Comparison of ENCODE assay signal across 20 mouse cellular contexts in the genomic region with DNA sequence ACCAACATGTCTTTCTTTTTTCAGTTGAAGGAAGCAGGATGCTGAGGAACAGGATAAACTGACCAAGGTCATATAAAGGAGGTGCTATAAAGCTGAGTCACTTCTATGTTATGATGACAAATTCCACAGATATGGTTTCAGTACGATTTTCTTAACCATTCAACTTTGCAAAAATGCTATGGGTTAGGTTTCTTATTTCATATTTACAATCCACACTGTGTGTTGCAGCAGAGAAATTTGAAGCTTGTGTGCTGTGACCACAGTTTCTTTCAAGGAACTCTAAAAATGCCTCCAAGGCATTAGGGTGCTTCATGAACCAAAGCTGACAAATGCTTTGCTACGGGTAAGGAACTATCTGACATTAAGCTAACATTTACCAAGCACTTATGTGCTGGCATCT.
"Had no signal": no experiment of that assay in that cellular context is flagged by ENCODE, and none has a peak within 500 bp of the region (broad histone marks: within the 10 kb centered on the region; RNA-seq: fewer than 3 reads in every experiment).

No protein-coding gene starts in this region.

- DNase-seq: liver, postnatal 0 days; lung, adult 2 months; lung, postnatal 14 days; lung, postnatal 36 days; retina, postnatal 1 day; right cerebral cortex, postnatal 14 days; thymus, adult 18-20 months; thymus, postnatal 14 days; thymus, postnatal 36 days had no signal

- H3K4me2 ChIP-seq: lung, embryonic 15.5 days; midbrain, embryonic 11.5 days; midbrain, embryonic 13.5 days; midbrain, embryonic 15.5 days; neural tube, embryonic 13.5 days; neural tube, embryonic 15.5 days; stomach, embryonic 15.5 days had no signal

- H3K9me3 ChIP-seq: lung, embryonic 15.5 days; megakaryocyte, embryonic 14.5 days; midbrain, embryonic 13.5 days; midbrain, embryonic 15.5 days; neural tube, embryonic 13.5 days; neural tube, embryonic 15.5 days; stomach, embryonic 15.5 days had no signal

- H3K27me3 ChIP-seq: lung, embryonic 15.5 days; megakaryocyte, embryonic 14.5 days; midbrain, embryonic 13.5 days; midbrain, embryonic 15.5 days; neural tube, embryonic 13.5 days; neural tube, embryonic 15.5 days; stomach, embryonic 15.5 days had no signal

- H3K36me3 ChIP-seq: lung, embryonic 15.5 days; midbrain, embryonic 13.5 days; midbrain, embryonic 15.5 days; neural tube, embryonic 13.5 days; neural tube, embryonic 15.5 days; stomach, embryonic 15.5 days had no signal

- H3K27ac ChIP-seq: lung, embryonic 15.5 days; macrophage; midbrain, embryonic 13.5 days; midbrain, embryonic 15.5 days; neural tube, embryonic 13.5 days; neural tube, embryonic 15.5 days; stomach, embryonic 15.5 days; stomach, postnatal 0 days had no signal

- ATAC-seq: liver, postnatal 0 days; lung, postnatal 0 days; midbrain, embryonic 13.5 days; midbrain, embryonic 15.5 days had no signal

- H3K4me1 ChIP-seq: megakaryocyte, embryonic 14.5 days; midbrain, embryonic 13.5 days; midbrain, embryonic 15.5 days; neural tube, embryonic 13.5 days; neural tube, embryonic 15.5 days; stomach, embryonic 15.5 days had no signal

- H3K4me3 ChIP-seq: lung, embryonic 15.5 days; megakaryocyte, embryonic 14.5 days; midbrain, embryonic 13.5 days; midbrain, embryonic 15.5 days; neural tube, embryonic 13.5 days; neural tube, embryonic 15.5 days; stomach, embryonic 15.5 days had no signal

- H3K9ac ChIP-seq: liver, postnatal 0 days; lung, embryonic 15.5 days; midbrain, embryonic 13.5 days; midbrain, embryonic 15.5 days; neural tube, embryonic 13.5 days; neural tube, embryonic 15.5 days; stomach, embryonic 15.5 days had no signal
